Mouse (Mus musculus) heart, adult 2 months (tissue): ENCODE data around the gene Spi1. TPM values are rescaled to one million over a fixed set of nuclear protein-coding genes. Genes with fewer than 3 reads are reported as not detected.
"Not testable (repeated sequence)": the region's sequence is repeated elsewhere in the genome, so short reads cannot be mapped to it uniquely, and the experiment has no call there.

ENCODE experiments used
- DNase-seq, 2 experiments: peaks; one replicate each; pipeline ENCODE4 v3.0.0; 2021
- H3K27ac ChIP-seq: fragments of 200-600 bp; 2 replicates; pipeline ENCODE4 v1.8.1; 2022
- H3K27me3 ChIP-seq: fragments of 200-500 bp; 2 replicates; pipeline ENCODE4 v1.6.1; 2012; ENCODE audit warnings: mild to moderate bottlenecking, low read length, inconsistent platforms, mixed read lengths; ENCODE audit not compliant: control insufficient read depth, insufficient read depth
- H3K36me3 ChIP-seq: fragments of 200-500 bp; 2 replicates; pipeline ENCODE4 v1.6.1; 2012; ENCODE audit warnings: low read length, inconsistent platforms; ENCODE audit not compliant: control insufficient read depth, insufficient read depth
- H3K4me1 ChIP-seq: fragments of 200-500 bp; 2 replicates; pipeline ENCODE4 v1.6.1; 2011; ENCODE audit warnings: low read length; ENCODE audit not compliant: control insufficient read depth, insufficient read depth
- H3K4me3 ChIP-seq: fragments of 200-600 bp; 2 replicates; pipeline ENCODE4 v1.8.1; 2022
- H3K79me2 ChIP-seq: fragments of 200-500 bp; replicated peaks from 2 replicates; pipeline ENCODE4 v1.6.1; 2012; ENCODE audit warnings: mild to moderate bottlenecking, inconsistent platforms, low read length, moderate library complexity, mixed read lengths; ENCODE audit not compliant: control insufficient read depth, insufficient read depth
- H3K9ac ChIP-seq: fragments of 200-500 bp; 2 replicates; pipeline ENCODE4 v1.6.1; 2012; ENCODE audit warnings: low read depth, mild to moderate bottlenecking, control low read depth, inconsistent platforms, low read length, mixed read lengths
- CTCF ChIP-seq: fragments of 200-600 bp; IDR thresholded peaks from 2 replicates; pipeline ENCODE4 v1.8.1; 2022; ENCODE audit warnings: antibody characterized with exemption, mild to moderate bottlenecking, moderate library complexity
- EP300 ChIP-seq: fragments of 200-500 bp; IDR thresholded peaks from 2 replicates; pipeline ENCODE4 v1.6.1; 2011; ENCODE audit warnings: low read depth, low read length, control low read depth; ENCODE audit not compliant: insufficient read depth
- POLR2A ChIP-seq: fragments of 200-500 bp; IDR thresholded peaks from 2 replicates; pipeline ENCODE4 v1.6.1; 2011; ENCODE audit warnings: mild to moderate bottlenecking, low read depth, low read length, control low read depth; ENCODE audit not compliant: insufficient read depth
- WGBS: fragments of 180-500 bp; shearing (Covaris S2); methylation state at CpG from one replicate; pipeline ENCODE4 v1.1.7; 2018; 5-methylcytosine and 5-hydroxymethylcytosine counted together
- intact Hi-C: fragments of 180-260 bp; cut with DNase I; formaldehyde crosslinking; loops from one replicate; pipeline ENCODE4 v1.15.1; 2025
- polyA plus RNA-seq: library from polyadenylated mRNA; depleted of rRNA; stranded (reverse); fragments of >200 nt; gene quantifications from 2 replicates; pipeline ENCODE4 v1.2.3, GENCODE M21; 2012
- total RNA-seq, 2 experiments: library from RNA; stranded (reverse); gene quantifications; 2 replicates each; pipeline ENCODE4 v1.2.3; 2021

Spi1 gene
- total and polyA plus RNA-seq, 3 experiments = 3.7 to 17.2 (median 6.2) TPM

- no peaks in the 10 kb centered on the region for H3K4me1 ChIP-seq
- H3K9ac ChIP-seq = peak overlapping the region; percentile 23; the same call in 1 of the 2 replicates
- H3K36me3 ChIP-seq = no peaks in the 10 kb centered on the region
- WGBS = 70% methylated on average over 13 of the region's 13 CpGs
- DNase-seq = no peak
- intact Hi-C loops = loop anchor here (5.0 kb wide), 1 partner anchor 42 kb away; no protein-coding TSS in a partner anchor
- H3K27me3 ChIP-seq = no peaks in the 10 kb centered on the region
- no peaks in the 10 kb centered on the region for H3K79me2 ChIP-seq
- H3K27ac ChIP-seq = no peak overlapping the region
- no peak for TF ChIP-seq POLR2A
- TF ChIP-seq EP300 = no peak
- no peak for TF ChIP-seq CTCF
- no peak overlapping the region for H3K4me3 ChIP-seq
Observed at GRCm38 (mm10) chr2:91044727-91045126, 37.5 kb upstream of the Spi1 start.

- H3K4me1 ChIP-seq, DNase-seq, H3K79me2 ChIP-seq, H3K36me3 ChIP-seq, intact Hi-C loops, H3K27me3 ChIP-seq, H3K4me3 ChIP-seq, H3K9ac ChIP-seq, H3K27ac ChIP-seq: not testable (repeated sequence)
- WGBS = 69% methylated on average over 1 of the region's 1 CpGs
Observed at GRCm38 (mm10) chr2:91045805-91046204, 36.4 kb upstream of the Spi1 start.

GRCm38 (mm10) chr2:91047359-91047758 lies 34.8 kb upstream of the Spi1 start:
- H3K9ac ChIP-seq = no peak overlapping the region
- no peak overlapping the region for H3K4me3 ChIP-seq
- no peaks in the 10 kb centered on the region for H3K79me2 ChIP-seq
- WGBS = 85% methylated on average over 9 of the region's 9 CpGs
- H3K4me1 ChIP-seq = no peaks in the 10 kb centered on the region
- no peaks in the 10 kb centered on the region for H3K36me3 ChIP-seq
- intact Hi-C loops = no loop called here
- DNase-seq = no peak
- H3K27ac ChIP-seq = no peak overlapping the region
- TF ChIP-seq POLR2A (no peak), EP300 (no peak), CTCF (no peak)
- no peaks in the 10 kb centered on the region for H3K27me3 ChIP-seq

- Histone ChIP-seq H3K4me1 (peaks cover 5% of the 10 kb centered on the region), H3K27me3 (no peaks in the 10 kb centered on the region), H3K9ac (no peak overlapping the region), H3K79me2 (no peaks in the 10 kb centered on the region), H3K27ac (no peak overlapping the region), H3K4me3 (no peak overlapping the region), H3K36me3 (no peaks in the 10 kb centered on the region; the same call in 1 of the 2 replicates)
- TF ChIP-seq EP300 = no peak
- no peak for TF ChIP-seq POLR2A
- TF ChIP-seq CTCF = no peak
- no peak for DNase-seq
- 49% methylated on average over 3 of the region's 3 CpGs for WGBS
- intact Hi-C loops = loop anchor here (5.0 kb wide), 3 partner anchors 35 to 135 kb away; partner anchors contain the start of gene Celf1
Observed at GRCm38 (mm10) chr2:91051917-91052316, 30.3 kb upstream of the Spi1 start.

GRCm38 (mm10) chr2:91052752-91053151 lies 29.4 kb upstream of the Spi1 start:
- intact Hi-C loops = loop anchor here (5.0 kb wide), 3 partner anchors 35 to 135 kb away; partner anchors contain the start of gene Celf1
- Histone ChIP-seq H3K4me3 (no peak overlapping the region), H3K27ac (no peak overlapping the region)

GRCm38 (mm10) chr2:91053181-91053933 lies 28.8 kb upstream of the Spi1 start:
- no peaks in the 10 kb centered on the region for H3K79me2 ChIP-seq
- no peak for TF ChIP-seq EP300
- TF ChIP-seq CTCF = no peak
- no peak for TF ChIP-seq POLR2A
- 0% methylated on average over 6 of the region's 6 CpGs for whole genome bisulfite sequencing
- intact Hi-C loops = loop anchor here (5.0 kb wide), 3 partner anchors 36 to 136 kb away; partner anchors contain the start of gene Celf1
- H3K9ac ChIP-seq = peak overlapping the region; percentile 35; the same call in 1 of the 2 replicates
- H3K4me3 ChIP-seq = peak overlapping the region; percentile 85
- H3K4me1 ChIP-seq = peaks cover 5% of the 10 kb centered on the region
- no peaks in the 10 kb centered on the region; the same call in 1 of the 2 replicates for H3K36me3 ChIP-seq
- H3K27me3 ChIP-seq = no peaks in the 10 kb centered on the region
- peak overlapping the region; percentile 93 for H3K27ac ChIP-seq
- no peak for DNase-seq

More at GRCm38 (mm10) chr2:91052752-91053151, 29.4 kb upstream of the Spi1 start:
- 39% methylated on average over 2 of the region's 2 CpGs for WGBS
- H3K4me1 ChIP-seq = peaks cover 5% of the 10 kb centered on the region
- TF ChIP-seq CTCF (peak; percentile 30), POLR2A (no peak)
- H3K36me3 ChIP-seq = no peaks in the 10 kb centered on the region; the same call in 1 of the 2 replicates
- H3K79me2 ChIP-seq = no peaks in the 10 kb centered on the region
- no peaks in the 10 kb centered on the region for H3K27me3 ChIP-seq
- DNase-seq = no peak
- no peak overlapping the region for H3K9ac ChIP-seq
